Mouse (Mus musculus) left cerebral cortex, postnatal 10 days (tissue): ENCODE measurements at regions not wholly inside any gene's neighbourhood (a gene's known extent, or its start where the extent isn't known, plus 50 kb on each side); places are given as distances from the start of the nearest gene placed in this dataset.
"Not testable (repeated sequence)": the region's sequence is repeated elsewhere in the genome, so short reads cannot be mapped to it uniquely, and the experiment has no call there.

ENCODE experiments used
- DNase-seq, 2 experiments: peaks; one replicate each; pipeline ENCODE4 v3.0.0; 2021 to 2022; ENCODE audit warnings: low spot score in 2 of 2, mixed read lengths in 1 of 2; ENCODE audit errors: extremely low spot score in 1 of 2
- intact Hi-C: fragments of 180-260 bp; cut with DNase I; formaldehyde crosslinking; loops from one replicate; pipeline ENCODE4 v1.15.1; 2025

DNA sequence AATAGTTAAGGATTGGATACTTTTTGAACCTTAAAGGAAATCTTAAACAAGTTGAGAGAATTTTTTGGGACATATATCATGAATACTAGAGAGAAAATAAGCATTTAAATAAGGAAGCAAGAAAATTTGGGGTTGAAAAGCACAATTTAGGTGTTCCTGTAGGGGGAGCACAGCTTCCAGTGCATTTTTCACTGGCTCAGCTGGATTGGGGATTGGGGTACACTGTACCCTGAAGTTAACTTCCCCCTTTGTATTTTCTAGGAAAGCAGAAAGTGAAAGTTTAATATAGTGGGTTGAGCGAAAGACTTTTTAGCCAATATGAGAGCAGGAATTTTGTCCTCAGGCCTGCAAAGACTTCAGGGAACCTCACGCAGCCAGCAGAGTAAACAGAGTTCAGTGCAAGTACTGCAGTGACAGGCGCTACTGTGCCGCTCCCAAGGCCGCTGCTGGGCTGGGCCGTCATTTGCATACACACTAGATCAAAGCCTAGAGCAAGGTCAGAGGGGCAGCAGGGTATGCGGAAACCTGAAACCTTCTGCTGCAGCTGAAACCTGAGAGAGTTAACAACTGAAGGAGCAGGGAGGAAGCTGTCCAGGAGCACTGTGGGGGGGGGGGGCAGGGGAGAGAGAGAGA lies 1111.4 kb downstream of the H2al1n start:
- intact Hi-C loops = no loop called here
- DNase-seq = peak in 1 of 2 experiments; percentile 23

DNA sequence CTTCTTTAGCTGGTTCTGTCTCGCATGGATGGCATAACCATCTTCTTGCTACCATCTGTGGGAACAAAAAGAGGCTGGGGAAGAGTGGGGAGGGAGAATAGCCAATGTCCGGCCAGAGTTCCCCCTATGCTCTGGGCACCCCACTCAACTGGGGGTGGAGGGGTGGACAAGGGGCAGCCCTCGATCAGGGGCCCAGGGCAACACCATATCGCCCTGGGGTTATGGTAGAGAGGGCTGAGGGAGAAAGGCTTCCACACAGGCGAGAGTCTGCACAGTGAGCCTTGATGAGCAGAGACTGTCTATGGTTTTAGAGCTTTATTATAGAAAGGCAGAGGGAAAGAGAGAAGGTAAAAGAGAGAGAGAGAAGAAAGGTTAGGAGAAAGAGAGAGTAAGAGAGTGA lies 1112.0 kb downstream of the H2al1n start:
- intact Hi-C loops = no loop called here
- no peak for DNase-seq

GRCm38 (mm10) chrX:15365135-15365534 lies 1154.2 kb downstream of the H2al1n start:
- DNase-seq, intact Hi-C loops: not testable (repeated sequence)
